27 mouse cellular contexts compared by ENCODE assay signal in the genomic region with DNA sequence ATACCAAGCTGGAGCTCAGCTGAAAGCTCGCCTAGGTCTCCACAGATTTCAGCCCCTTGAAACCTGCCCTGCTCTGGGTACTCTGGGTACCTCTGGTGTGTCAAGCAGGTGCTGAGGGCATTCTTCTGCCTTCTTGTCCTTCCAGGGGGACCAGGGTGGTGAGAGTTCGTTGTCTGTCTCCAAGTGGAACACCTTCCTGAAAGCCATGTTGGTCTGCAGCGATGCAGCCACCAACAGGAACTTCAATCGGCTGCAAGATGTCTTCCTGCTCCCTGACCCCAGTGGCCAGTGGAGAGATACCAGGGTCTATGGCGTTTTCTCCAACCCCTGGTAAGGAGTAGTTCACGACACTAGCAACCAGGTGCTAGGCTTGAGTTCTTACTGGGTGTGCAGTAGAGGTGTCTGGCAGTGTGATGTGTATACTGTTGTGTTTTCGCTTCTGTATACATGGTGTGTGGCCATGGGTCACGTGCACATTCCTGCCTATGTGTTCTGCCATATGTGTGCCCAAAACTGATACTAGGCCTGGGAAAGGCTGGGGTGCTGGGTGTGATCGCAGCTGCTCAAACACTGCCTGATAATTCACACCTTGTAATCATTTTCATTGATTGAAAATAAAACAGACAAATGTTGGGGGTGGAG. TPM values are rescaled to one million over a fixed set of nuclear protein-coding genes. Genes with fewer than 3 reads are reported as not detected.
DNase-seq lines count a peak whose midpoint lies in the region; ATAC-seq and TF ChIP-seq lines count a peak whose summit lies in the region.
"Had no signal": no experiment of that assay in that cellular context is flagged by ENCODE, and none has a peak within 500 bp of the region (broad histone marks: within the 10 kb centered on the region; RNA-seq: fewer than 3 reads in every experiment).

No protein-coding gene starts in this region.

- ATAC-seq in liver, postnatal 0 days = no peak
- ATAC-seq in liver, embryonic 11.5 days (replicated peaks; ENCODE audit: low FRiP score) = no peak
- ATAC-seq in stomach, embryonic 14.5 days (ENCODE audit: insufficient number of reproducible peaks, insufficient read depth, low FRiP score, low read depth) = peak; percentile 21; the same call in 1 of the 2 replicates
- ATAC-seq: forebrain, embryonic 15.5 days; lung, postnatal 0 days; midbrain, embryonic 16.5 days had no signal

- H3K4me3 ChIP-seq in liver, postnatal 0 days (ENCODE audit: low read depth, low read length) = no peak overlapping the region
- H3K4me3 ChIP-seq in liver, embryonic 11.5 days (ENCODE audit: low read depth, low read length) = no peak overlapping the region
- no peak overlapping the region for H3K4me3 ChIP-seq in stomach, embryonic 14.5 days (ENCODE audit: low read depth, low read length)
- H3K4me3 ChIP-seq in midbrain, embryonic 10.5 days = no peak overlapping the region
- H3K4me3 ChIP-seq: embryonic facial prominence, embryonic 10.5 days; forebrain, embryonic 15.5 days; hindbrain, embryonic 13.5 days; layer of hippocampus, adult 2 months; limb, embryonic 15.5 days; liver, embryonic 15.5 days; myocyte; neural tube, embryonic 13.5 days had no signal

- 64% methylated on average over 9 of the region's 9 CpGs for WGBS in liver, postnatal 0 days (ENCODE audit: insufficient replicate concordance)
- 72% methylated on average over 9 of the region's 9 CpGs for WGBS in liver, embryonic 11.5 days
- 73% methylated on average over 9 of the region's 9 CpGs for WGBS in stomach, embryonic 14.5 days
- 88% methylated on average over 9 of the region's 9 CpGs for WGBS in midbrain, embryonic 10.5 days

- H3K4me1 ChIP-seq in liver, postnatal 0 days (ENCODE audit: insufficient read depth) = peaks cover 12% of the 10 kb centered on the region
- 0 out of 2 replicates have a peak, but pooled peaks cover 3% of the 10 kb centered on the region for H3K4me1 ChIP-seq in liver, embryonic 11.5 days (replicated peaks; ENCODE audit: control insufficient read depth, insufficient read depth, low read length)
- H3K4me1 ChIP-seq in stomach, embryonic 14.5 days (ENCODE audit: control insufficient read depth, insufficient read depth, low read length) = no peaks in the 10 kb centered on the region
- peaks cover 11% of the 10 kb centered on the region for H3K4me1 ChIP-seq in midbrain, embryonic 10.5 days
- H3K4me1 ChIP-seq: liver, embryonic 15.5 days had no signal

- peak; percentile 5 for DNase-seq in cerebellum, adult 11-12 months
- DNase-seq in cerebellum, postnatal 25 days = no peak
- no peak for DNase-seq in liver, postnatal 0 days
- DNase-seq in liver, embryonic 11.5 days (ENCODE audit: low spot score) = no peak
- peak; percentile 53 for DNase-seq in thymus, postnatal 4 days
- no peak for DNase-seq in midbrain, embryonic 10.5 days (ENCODE audit: low spot score)
- DNase-seq: adrenal gland, postnatal 14 days; cerebellum, adult 9-10 months; gastrocnemius, postnatal 10 days; heart, adult 11 months; kidney, adult 9 months; kidney, postnatal 25 days; layer of hippocampus, postnatal 36 days; right cerebral cortex, postnatal 4 days had no signal

- no peak overlapping the region for H3K4me2 ChIP-seq in liver, postnatal 0 days (ENCODE audit: low read depth, low read length)
- no peak overlapping the region for H3K4me2 ChIP-seq in liver, embryonic 11.5 days
- no peak overlapping the region for H3K4me2 ChIP-seq in stomach, embryonic 14.5 days (replicated peaks; ENCODE audit: low read depth, low read length)
- H3K4me2 ChIP-seq: forebrain, embryonic 15.5 days; heart, embryonic 11.5 days; hindbrain, embryonic 13.5 days; limb, embryonic 15.5 days; liver, embryonic 15.5 days; neural tube, embryonic 13.5 days had no signal

- no peak for TF ChIP-seq EP300 in liver, postnatal 0 days (IDR thresholded peaks at IDR 0.05; ENCODE audit: low read depth)

- H3K9me3 ChIP-seq in liver, postnatal 0 days (ENCODE audit: low read length) = no peaks in the 10 kb centered on the region
- no peaks in the 10 kb centered on the region for H3K9me3 ChIP-seq in liver, embryonic 11.5 days (ENCODE audit: control insufficient read depth, low read length)
- no peaks in the 10 kb centered on the region for H3K9me3 ChIP-seq in stomach, embryonic 14.5 days (ENCODE audit: control insufficient read depth, low read depth, low read length)
- H3K9me3 ChIP-seq in midbrain, embryonic 10.5 days (replicated peaks) = no peaks in the 10 kb centered on the region
- H3K9me3 ChIP-seq: embryonic facial prominence, embryonic 10.5 days; forebrain, embryonic 15.5 days; hindbrain, embryonic 13.5 days; limb, embryonic 15.5 days; liver, embryonic 15.5 days; neural tube, embryonic 13.5 days had no signal

- no peak for TF ChIP-seq CTCF in liver, postnatal 0 days (IDR thresholded peaks at IDR 0.05; ENCODE audit: low read depth)

- no peaks in the 10 kb centered on the region; the same call in 1 of the 2 replicates for H3K27me3 ChIP-seq in liver, postnatal 0 days (ENCODE audit: insufficient read depth, low read length)
- peaks cover 6% of the 10 kb centered on the region; the same call in 1 of the 2 replicates for H3K27me3 ChIP-seq in liver, embryonic 11.5 days (replicated peaks; ENCODE audit: control insufficient read depth, insufficient read depth, low read length)
- H3K27me3 ChIP-seq in stomach, embryonic 14.5 days (ENCODE audit: control insufficient read depth, insufficient read depth, low read length) = no peaks in the 10 kb centered on the region
- H3K27me3 ChIP-seq in midbrain, embryonic 10.5 days (ENCODE audit: low read depth, poor library complexity, severe bottlenecking) = peaks cover under 1% of the 10 kb centered on the region; the same call in 1 of the 2 replicates
- H3K27me3 ChIP-seq: forebrain, embryonic 15.5 days; hindbrain, embryonic 13.5 days; limb, embryonic 15.5 days; neural tube, embryonic 13.5 days had no signal

- H3K9ac ChIP-seq in liver, postnatal 0 days (replicated peaks) = no peak overlapping the region
- H3K9ac ChIP-seq in liver, embryonic 11.5 days (ENCODE audit: low read depth, low read length) = no peak overlapping the region
- H3K9ac ChIP-seq in stomach, embryonic 14.5 days (replicated peaks; ENCODE audit: low read depth, low read length) = no peak overlapping the region
- H3K9ac ChIP-seq: forebrain, embryonic 15.5 days; hindbrain, embryonic 13.5 days; limb, embryonic 15.5 days; liver, embryonic 15.5 days; neural tube, embryonic 13.5 days had no signal

- no peaks in the 10 kb centered on the region for H3K36me3 ChIP-seq in liver, postnatal 0 days (replicated peaks; ENCODE audit: insufficient read depth, low read length)
- H3K36me3 ChIP-seq in liver, embryonic 11.5 days (ENCODE audit: control insufficient read depth, insufficient read depth, low read length) = no peaks in the 10 kb centered on the region
- no peaks in the 10 kb centered on the region for H3K36me3 ChIP-seq in stomach, embryonic 14.5 days (ENCODE audit: control insufficient read depth, insufficient read depth, low read length)
- 0 out of 2 replicates have a peak, but pooled peaks cover 1% of the 10 kb centered on the region for H3K36me3 ChIP-seq in midbrain, embryonic 10.5 days
- H3K36me3 ChIP-seq: embryonic facial prominence, embryonic 10.5 days; limb, embryonic 15.5 days; liver, embryonic 15.5 days had no signal

- H3K27ac ChIP-seq in liver, postnatal 0 days (ENCODE audit: low read depth) = 0 out of 2 replicates have a peak overlapping the region, but pooled peaks have one; percentile 18
- no peak overlapping the region for H3K27ac ChIP-seq in liver, embryonic 11.5 days (ENCODE audit: low read depth, low read length)
- no peak overlapping the region for H3K27ac ChIP-seq in stomach, embryonic 14.5 days (ENCODE audit: low read length)
- H3K27ac ChIP-seq in midbrain, embryonic 10.5 days (replicated peaks) = no peak overlapping the region
- H3K27ac ChIP-seq: embryonic facial prominence, embryonic 10.5 days; forebrain, embryonic 15.5 days; hindbrain, embryonic 13.5 days; limb, embryonic 15.5 days; liver, embryonic 15.5 days; macrophage; neural tube, embryonic 13.5 days had no signal

RNA-seq across cellular contexts. Expression of a gene that starts 16.4 kb away (rescaled TPM):
- 0.11 TPM in 1 of 2 replicates, not detected in the other for polyA plus RNA-seq in liver, postnatal 0 days (2015; fragmentation: Nextera tagmentation; extraction: Ambion mirVana)
- 0.19 and 0.34 TPM in 2 replicates for polyA plus RNA-seq in liver, embryonic 11.5 days (2014; fragmentation: Nextera tagmentation; extraction: Ambion mirVana)
- 1.0 and 1.1 TPM in 2 replicates for polyA plus RNA-seq in stomach, embryonic 14.5 days (2014; fragmentation: Nextera tagmentation; extraction: Ambion mirVana)
- polyA plus RNA-seq in midbrain, embryonic 10.5 days (2016; fragmentation: Nextera tagmentation; extraction: Ambion mirVana) = 0.26 and 0.27 TPM in 2 replicates
- polyA plus RNA-seq: liver, embryonic 15.5 days had no signal

RNA-seq across cellular contexts. Expression of a gene that starts 45.5 kb away (rescaled TPM):
- 51.2 and 51.4 TPM in 2 replicates for polyA plus RNA-seq in liver, postnatal 0 days (2015; fragmentation: Nextera tagmentation; extraction: Ambion mirVana)
- polyA plus RNA-seq in liver, embryonic 11.5 days (2014; fragmentation: Nextera tagmentation; extraction: Ambion mirVana) = 92.3 and 93.3 TPM in 2 replicates
- polyA plus RNA-seq in stomach, embryonic 14.5 days (2014; fragmentation: Nextera tagmentation; extraction: Ambion mirVana) = 93.1 and 101 TPM in 2 replicates
- polyA plus RNA-seq in midbrain, embryonic 10.5 days (2016; fragmentation: Nextera tagmentation; extraction: Ambion mirVana) = 111 and 120 TPM in 2 replicates

RNA-seq across cellular contexts. Expression of a gene that starts 49.9 kb away (rescaled TPM):
- polyA plus RNA-seq in liver, postnatal 0 days (2015; fragmentation: Nextera tagmentation; extraction: Ambion mirVana) = 0.43 and 0.51 TPM in 2 replicates
- 0.10 TPM in 1 of 2 replicates, not detected in the other for polyA plus RNA-seq in liver, embryonic 11.5 days (2014; fragmentation: Nextera tagmentation; extraction: Ambion mirVana)
- 0.26 and 0.57 TPM in 2 replicates for polyA plus RNA-seq in stomach, embryonic 14.5 days (2014; fragmentation: Nextera tagmentation; extraction: Ambion mirVana)
- 0.07 and 0.09 TPM in 2 replicates for polyA plus RNA-seq in midbrain, embryonic 10.5 days (2016; fragmentation: Nextera tagmentation; extraction: Ambion mirVana)
- polyA plus RNA-seq: embryonic facial prominence, embryonic 10.5 days; heart, embryonic 11.5 days; macrophage had no signal

Comparison
In these comparisons a context has a peak if more than half of its experiments do, and no peak if none do; other contexts are left out.
1. DNase-seq: peak in cerebellum, adult 11-12 months (single experiment) and thymus, postnatal 4 days (single experiment); none in cerebellum, postnatal 25 days (0 of 2), liver, postnatal 0 days (single experiment), liver, embryonic 11.5 days (single experiment) and midbrain, embryonic 10.5 days (single experiment).